Mouse (Mus musculus) embryonic fibroblast, embryonic 13.5 days (primary cell): ENCODE measurements at regions not wholly inside any gene's neighbourhood (a gene's known extent, or its start where the extent isn't known, plus 50 kb on each side); places are given as distances from the start of the nearest gene placed in this dataset.

Source experiments
- CTCF ChIP-seq: IDR thresholded peaks from 2 replicates; pipeline ENCODE4 v1.5.1; 2011; ENCODE audit warnings: mild to moderate bottlenecking, control low read depth, low read length, moderate library complexity, borderline replicate concordance; ENCODE audit not compliant: insufficient read depth
- POLR2A ChIP-seq: IDR thresholded peaks from 2 replicates; pipeline ENCODE4 v1.6.1; 2011; ENCODE audit warnings: low read depth, mild to moderate bottlenecking, control low read depth, low read length, moderate library complexity

DNA sequence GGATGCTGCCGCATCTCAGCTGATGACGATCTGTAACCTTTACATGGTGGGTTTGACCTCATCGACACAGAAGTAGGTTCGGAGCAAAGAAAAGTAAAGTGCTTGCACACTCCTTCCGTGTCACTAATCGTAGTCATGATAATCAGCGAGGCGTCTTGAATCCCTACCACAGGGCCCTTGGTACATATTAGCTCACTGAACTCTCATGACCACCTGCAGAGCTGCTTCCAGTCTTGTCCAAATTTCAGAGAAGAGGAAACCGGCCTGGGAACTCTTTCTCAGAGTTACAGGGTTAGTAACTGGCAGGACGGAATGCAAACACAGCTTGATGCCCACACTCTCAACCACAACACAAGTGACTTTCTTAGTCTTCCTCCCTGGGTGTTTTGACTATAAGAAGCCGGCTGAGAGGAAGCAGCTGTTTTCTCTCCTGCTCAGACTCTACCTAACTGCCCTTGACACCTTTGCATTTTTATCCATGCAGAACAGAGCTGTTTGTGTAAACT lies 73.8 kb upstream of the Bach2 start:
- TF ChIP-seq POLR2A (no peak), CTCF (no peak)
